Mouse (Mus musculus) neural tube, embryonic 13.5 days (tissue): ENCODE results near the gene Sp140. TPM values are rescaled to one million over a fixed set of nuclear protein-coding genes. Genes with fewer than 3 reads are reported as not detected.
"Not testable (repeated sequence)": the region's sequence is repeated elsewhere in the genome, so short reads cannot be mapped to it uniquely, and the experiment has no call there.

Source experiments
- ATAC-seq: fragments of 200-750 bp; cut with Nextera tagmentation; 2 replicates; pipeline ENCODE4 v1.8.0; 2017; ENCODE audit warnings: low read depth, mild to moderate bottlenecking, moderate TSS enrichment, moderate library complexity
- H3K27ac ChIP-seq: fragments of 300-500 bp; sonication (generic); replicated peaks from 2 replicates; pipeline ENCODE4 v1.5.1; 2015; ENCODE audit warnings: moderate library complexity, mild to moderate bottlenecking, inconsistent platforms
- H3K27me3 ChIP-seq: fragments of 300-500 bp; sonication (generic); 2 replicates; pipeline ENCODE4 v1.6.1; 2015; ENCODE audit warnings: mild to moderate bottlenecking, inconsistent platforms
- H3K36me3 ChIP-seq: fragments of 300-500 bp; sonication (generic); 2 replicates; pipeline ENCODE4 v1.6.1; 2015; ENCODE audit warnings: mild to moderate bottlenecking, inconsistent platforms
- H3K4me1 ChIP-seq: fragments of 300-500 bp; sonication (generic); replicated peaks from 2 replicates; pipeline ENCODE4 v1.6.1; 2015; ENCODE audit warnings: inconsistent platforms
- H3K4me2 ChIP-seq: fragments of 300-500 bp; sonication (generic); 2 replicates; pipeline ENCODE4 v1.6.1; 2015; ENCODE audit warnings: inconsistent platforms, mild to moderate bottlenecking, moderate library complexity
- H3K4me3 ChIP-seq: fragments of 300-500 bp; sonication (generic); 2 replicates; pipeline ENCODE4 v1.5.1; 2015; ENCODE audit warnings: mild to moderate bottlenecking, inconsistent platforms
- H3K9ac ChIP-seq: fragments of 300-500 bp; sonication (generic); 2 replicates; pipeline ENCODE4 v1.6.1; 2015; ENCODE audit warnings: moderate library complexity, mild to moderate bottlenecking, inconsistent platforms
- H3K9me3 ChIP-seq: fragments of 300-500 bp; sonication (generic); 2 replicates; pipeline ENCODE4 v1.6.1; 2016; ENCODE audit warnings: inconsistent platforms
- WGBS: fragments of 180-500 bp; shearing (Covaris S2); methylation state at CpG from one replicate; pipeline ENCODE4 v1.1.7; 2015; 5-methylcytosine and 5-hydroxymethylcytosine counted together
- polyA plus RNA-seq: library from polyadenylated mRNA; unstranded; fragments of >200 nt; fragmentation: Nextera tagmentation; extraction: Ambion mirVana; gene quantifications from 2 replicates; pipeline ENCODE4 v1.2.1, GENCODE M21; 2015

Gene Sp140
- polyA plus RNA-seq, 1 experiment from 2014 or later: 0.47 TPM

GRCm38 (mm10) chr1:85657211-85657610 is 57.0 kb downstream of the Sp140 start:
- WGBS: 95% methylated on average over 2 of the region's 2 CpGs
- H3K27me3 ChIP-seq, H3K9ac ChIP-seq, H3K4me3 ChIP-seq, H3K9me3 ChIP-seq, H3K27ac ChIP-seq, H3K4me2 ChIP-seq, ATAC-seq, H3K4me1 ChIP-seq, H3K36me3 ChIP-seq: not testable (repeated sequence)

- Histone ChIP-seq H3K4me1 (no peaks in the 10 kb centered on the region), H3K27ac (no peak overlapping the region), H3K4me2 (no peak overlapping the region), H3K36me3 (no peaks in the 10 kb centered on the region), H3K27me3 (no peaks in the 10 kb centered on the region), H3K9me3 (no peaks in the 10 kb centered on the region), H3K4me3 (no peak overlapping the region), H3K9ac (no peak overlapping the region)
- ATAC-seq: no peak
Measured at GRCm38 (mm10) chr1:85664266-85664665, 64.1 kb downstream of the Sp140 start.

- Histone ChIP-seq H3K9ac (no peak overlapping the region), H3K36me3 (no peaks in the 10 kb centered on the region), H3K27ac (no peak overlapping the region), H3K27me3 (no peaks in the 10 kb centered on the region), H3K4me2 (no peak overlapping the region), H3K4me3 (no peak overlapping the region), H3K4me1 (no peaks in the 10 kb centered on the region), H3K9me3 (no peaks in the 10 kb centered on the region)
- ATAC-seq: no peak
- WGBS: 72% methylated on average over 4 of the region's 4 CpGs
Measured at GRCm38 (mm10) chr1:85680226-85680625, 80.0 kb downstream of the Sp140 start.

- Histone ChIP-seq H3K4me2 (no peak overlapping the region), H3K27me3 (no peaks in the 10 kb centered on the region), H3K9ac (no peak overlapping the region), H3K36me3 (no peaks in the 10 kb centered on the region), H3K4me3 (no peak overlapping the region), H3K9me3 (no peaks in the 10 kb centered on the region), H3K27ac (no peak overlapping the region), H3K4me1 (no peaks in the 10 kb centered on the region)
- 77% methylated on average over 5 of the region's 5 CpGs for WGBS
- ATAC-seq: no peak
Measured at GRCm38 (mm10) chr1:85686666-85687065, 86.5 kb downstream of the Sp140 start.

GRCm38 (mm10) chr1:85687346-85687745 is 87.2 kb downstream of the Sp140 start:
- WGBS: 78% methylated on average over 5 of the region's 5 CpGs
- H3K9ac ChIP-seq: no peak overlapping the region
- H3K36me3 ChIP-seq: no peaks in the 10 kb centered on the region
- H3K27ac ChIP-seq: no peak overlapping the region
- H3K9me3 ChIP-seq: no peaks in the 10 kb centered on the region
- no peak for ATAC-seq
- H3K4me3 ChIP-seq: no peak overlapping the region
- no peaks in the 10 kb centered on the region for H3K4me1 ChIP-seq
- H3K4me2 ChIP-seq: no peak overlapping the region
- H3K27me3 ChIP-seq: no peaks in the 10 kb centered on the region

GRCm38 (mm10) chr1:85690544-85690943 is 90.4 kb downstream of the Sp140 start:
- no peaks in the 10 kb centered on the region for H3K9me3 ChIP-seq
- no peaks in the 10 kb centered on the region for H3K4me1 ChIP-seq
- H3K4me2 ChIP-seq: no peak overlapping the region
- no peak overlapping the region for H3K4me3 ChIP-seq
- H3K27ac ChIP-seq: no peak overlapping the region
- WGBS: 75% methylated on average over 3 of the region's 3 CpGs
- no peaks in the 10 kb centered on the region for H3K36me3 ChIP-seq
- no peak for ATAC-seq
- H3K27me3 ChIP-seq: no peaks in the 10 kb centered on the region
- no peak overlapping the region for H3K9ac ChIP-seq

GRCm38 (mm10) chr1:85692281-85692680 is 92.1 kb downstream of the Sp140 start:
- Histone ChIP-seq H3K4me2 (no peak overlapping the region), H3K4me3 (no peak overlapping the region), H3K9ac (no peak overlapping the region), H3K9me3 (no peaks in the 10 kb centered on the region), H3K27ac (no peak overlapping the region), H3K27me3 (no peaks in the 10 kb centered on the region), H3K36me3 (no peaks in the 10 kb centered on the region), H3K4me1 (no peaks in the 10 kb centered on the region)
- WGBS: 79% methylated on average over 1 of the region's 1 CpGs
- ATAC-seq: no peak

GRCm38 (mm10) chr1:85693280-85693679 is 93.1 kb downstream of the Sp140 start:
- Histone ChIP-seq H3K36me3 (no peaks in the 10 kb centered on the region), H3K4me1 (no peaks in the 10 kb centered on the region), H3K4me3 (no peak overlapping the region), H3K9me3 (no peaks in the 10 kb centered on the region), H3K27ac (no peak overlapping the region), H3K9ac (no peak overlapping the region), H3K4me2 (no peak overlapping the region), H3K27me3 (no peaks in the 10 kb centered on the region)
- WGBS: 79% methylated on average over 3 of the region's 3 CpGs
- no peak for ATAC-seq

Other genes with a start within 250 kb of the Sp140 start
- not detected in 2 replicates for gene G530012D18Rik, start 24.7 kb upstream of the Sp140 start, polyA plus RNA-seq
- gene Sp110, start 1.6 kb upstream of the Sp140 start, polyA plus RNA-seq: 0.81 and 0.84 TPM in 2 replicates
- 0.46 and 1.2 TPM in 2 replicates for gene Sp100, start 49.6 kb downstream of the Sp140 start, polyA plus RNA-seq
- gene A630001G21Rik, start 178.3 kb downstream of the Sp140 start, polyA plus RNA-seq: 0.37 and 0.46 TPM in 2 replicates
- 53.9 and 56.4 TPM in 2 replicates for gene Cab39, start 193.1 kb downstream of the Sp140 start, polyA plus RNA-seq